Mouse (Mus musculus): ENCODE measurements at regions not wholly inside any gene's neighbourhood (a gene's known extent, or its start where the extent isn't known, plus 50 kb on each side); places are given as distances from the start of the nearest gene placed in this dataset.

GRCm38 (mm10) chr8:8482707-8483480 is 178.1 kb downstream of the Efnb2 start:
- DNase-seq = no peak

- no peak for DNase-seq
Observed at GRCm38 (mm10) chr8:8477456-8477855, 183.6 kb downstream of the Efnb2 start.

- no peak for DNase-seq
Observed at GRCm38 (mm10) chr8:8468552-8468951, 192.5 kb downstream of the Efnb2 start.

GRCm38 (mm10) chr8:8466526-8467244 is 194.4 kb downstream of the Efnb2 start:
- DNase-seq = no peak

GRCm38 (mm10) chr8:8462455-8462854 is 198.6 kb downstream of the Efnb2 start:
- DNase-seq = no peak

- DNase-seq = no peak
Observed at GRCm38 (mm10) chr8:8457536-8457935, 203.5 kb downstream of the Efnb2 start.

- no peak for DNase-seq
Observed at GRCm38 (mm10) chr8:8453944-8454343, 207.1 kb downstream of the Efnb2 start.

- no peak for DNase-seq
Observed at GRCm38 (mm10) chr8:8452226-8452625, 208.8 kb downstream of the Efnb2 start.

- no peak for DNase-seq
Observed at GRCm38 (mm10) chr8:8448911-8449310, 212.1 kb downstream of the Efnb2 start.

GRCm38 (mm10) chr8:8441568-8441967 is 219.5 kb downstream of the Efnb2 start:
- no peak for DNase-seq

- DNase-seq = no peak
Observed at GRCm38 (mm10) chr8:8440903-8441302, 220.1 kb downstream of the Efnb2 start.

GRCm38 (mm10) chr8:8426201-8426600 is 234.8 kb downstream of the Efnb2 start:
- no peak for DNase-seq

- no peak for DNase-seq
Observed at GRCm38 (mm10) chr8:8423443-8423842, 237.6 kb downstream of the Efnb2 start.

- DNase-seq = no peak
Observed at GRCm38 (mm10) chr8:8421713-8422112, 239.3 kb downstream of the Efnb2 start.

GRCm38 (mm10) chr8:8419360-8420330 is 241.4 kb downstream of the Efnb2 start:
- no peak for DNase-seq

GRCm38 (mm10) chr8:8418929-8419328 is 242.1 kb downstream of the Efnb2 start:
- no peak for DNase-seq

- DNase-seq = no peak
Observed at GRCm38 (mm10) chr8:8418525-8418924, 242.5 kb downstream of the Efnb2 start.

GRCm38 (mm10) chr8:8416092-8416701 is 244.8 kb downstream of the Efnb2 start:
- DNase-seq = no peak

GRCm38 (mm10) chr8:8407357-8407756 is 253.7 kb downstream of the Efnb2 start:
- DNase-seq = no peak

GRCm38 (mm10) chr8:8403410-8403809 is 257.6 kb downstream of the Efnb2 start:
- no peak for DNase-seq

- DNase-seq = no peak
Observed at GRCm38 (mm10) chr8:8392303-8392702, 268.7 kb downstream of the Efnb2 start.

- DNase-seq = no peak
Observed at GRCm38 (mm10) chr8:8391321-8391720, 269.7 kb downstream of the Efnb2 start.

GRCm38 (mm10) chr8:8378248-8378647 is 282.8 kb downstream of the Efnb2 start:
- no peak for DNase-seq

Data from cerebellum, adult 8-10 months (tissue).